ENCODE assay signal across 29 mouse cellular contexts in the genomic region with DNA sequence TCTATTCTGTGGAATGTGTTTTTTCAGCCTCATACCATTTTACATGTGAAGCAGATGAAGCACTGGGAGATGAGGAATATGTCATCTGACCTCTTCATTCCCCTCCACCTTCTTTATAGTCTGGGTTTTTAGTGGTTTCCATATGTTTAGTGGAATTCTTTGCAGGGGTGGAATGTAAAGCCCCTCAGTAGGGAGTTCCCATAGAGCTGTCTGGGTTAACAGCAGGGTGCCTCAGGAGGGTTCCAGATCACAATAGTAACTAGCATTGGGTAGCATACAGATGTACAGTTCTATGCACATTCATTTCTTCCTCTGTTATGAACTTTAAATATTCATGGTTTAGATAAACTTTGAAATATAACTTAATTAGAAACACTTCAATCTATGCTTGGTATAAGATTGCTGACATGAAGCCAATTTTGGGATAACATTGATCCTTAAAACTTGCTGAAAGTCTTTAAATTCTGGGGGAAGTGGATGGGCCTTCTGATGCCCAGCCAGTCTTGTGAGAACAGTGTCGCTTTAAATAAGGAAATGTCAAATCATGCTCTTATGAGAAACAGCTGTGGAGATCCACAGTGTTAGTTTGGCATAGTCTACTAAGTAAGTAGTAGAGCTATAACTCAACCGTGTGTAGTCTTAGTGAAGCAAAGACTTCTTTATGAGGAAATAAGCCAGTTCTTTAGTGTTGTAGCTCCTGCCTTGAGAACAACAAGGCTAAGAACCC.
DNase-seq lines count a peak whose midpoint lies in the region; ATAC-seq and TF ChIP-seq lines count a peak whose summit lies in the region.
"Had no signal": no experiment of that assay in that cellular context is flagged by ENCODE, and none has a peak within 500 bp of the region (broad histone marks: within the 10 kb centered on the region; RNA-seq: fewer than 3 reads in every experiment).

No protein-coding gene starts in this region.

- H3K4me2 ChIP-seq in limb, embryonic 13.5 days (replicated peaks): no peak overlapping the region
- H3K4me2 ChIP-seq in limb, embryonic 14.5 days (replicated peaks; ENCODE audit: low read depth, low read length, severe bottlenecking): no peak overlapping the region
- H3K4me2 ChIP-seq: embryonic facial prominence, embryonic 15.5 days; heart, embryonic 15.5 days; limb, embryonic 12.5 days; liver, embryonic 12.5 days had no signal

- H3K9ac ChIP-seq in limb, embryonic 13.5 days: no peak overlapping the region
- no peak overlapping the region for H3K9ac ChIP-seq in limb, embryonic 14.5 days (ENCODE audit: low read depth, low read length, severe bottlenecking)
- H3K9ac ChIP-seq: embryonic facial prominence, embryonic 15.5 days; heart, embryonic 15.5 days; limb, embryonic 12.5 days; liver, embryonic 12.5 days; liver, postnatal 0 days had no signal

- peak; percentile 29 for DNase-seq in embryo, embryonic 11 days
- no peak for DNase-seq in embryo, embryonic 9.5 days (ENCODE audit: extremely low spot score)
- DNase-seq in limb, embryonic 10.5 days (ENCODE audit: low spot score): no peak
- peak; percentile 70 for DNase-seq in ZHBTc4 (ENCODE audit: low read depth, low spot score)
- DNase-seq in limb, embryonic 14.5 days (ENCODE audit: low spot score): peak; percentile 49
- no peak for DNase-seq in frontal cortex, adult 2 months (ENCODE audit: extremely low spot score in 1 of 2, low spot score in 1 of 2)
- no peak for DNase-seq in thymus, postnatal 4 days
- DNase-seq: adrenal gland, postnatal 14 days; cerebellum, adult 11-12 months; cerebellum, adult 9-11 months; gastrocnemius, postnatal 25 days; heart, adult 11 months; heart, postnatal 4 days; kidney, adult 9 months; kidney, postnatal 25 days; liver, postnatal 0 days; midbrain, embryonic 14.5 days; thymus, postnatal 14 days had no signal

- ATAC-seq in limb, embryonic 13.5 days (ENCODE audit: low FRiP score, low read depth): peak; percentile 81; the same call in 1 of the 2 replicates
- ATAC-seq in limb, embryonic 14.5 days (ENCODE audit: low FRiP score, low read depth): no peak
- ATAC-seq: forebrain, embryonic 14.5 days; hindbrain, embryonic 16.5 days; intestine, postnatal 0 days; liver, embryonic 12.5 days; liver, postnatal 0 days; lung, postnatal 0 days had no signal

- H3K27me3 ChIP-seq in limb, embryonic 13.5 days: no peaks in the 10 kb centered on the region
- no peaks in the 10 kb centered on the region for H3K27me3 ChIP-seq in limb, embryonic 10.5 days (ENCODE audit: low read depth, poor library complexity, severe bottlenecking)
- no peaks in the 10 kb centered on the region for H3K27me3 ChIP-seq in limb, embryonic 14.5 days (ENCODE audit: control insufficient read depth, insufficient read depth, low read length)
- H3K27me3 ChIP-seq: embryonic facial prominence, embryonic 15.5 days; heart, embryonic 15.5 days; limb, embryonic 12.5 days; liver, embryonic 12.5 days had no signal

- TF ChIP-seq POLR2A in limb, embryonic 14.5 days (IDR thresholded peaks at IDR 0.05; ENCODE audit: borderline replicate concordance, extremely low read depth, insufficient read depth, insufficient read length): no peak

- WGBS in limb, embryonic 13.5 days: 19% methylated on average over 2 of the region's 2 CpGs
- 30% methylated on average over 2 of the region's 2 CpGs for WGBS in limb, embryonic 10.5 days
- 20% methylated on average over 2 of the region's 2 CpGs for WGBS in limb, embryonic 14.5 days

- no peak overlapping the region for H3K27ac ChIP-seq in limb, embryonic 13.5 days
- H3K27ac ChIP-seq in limb, embryonic 10.5 days: no peak overlapping the region
- no peak overlapping the region for H3K27ac ChIP-seq in limb, embryonic 14.5 days (replicated peaks; ENCODE audit: low read depth, low read length)
- H3K27ac ChIP-seq: embryonic facial prominence, embryonic 15.5 days; heart, embryonic 10.5 days; heart, embryonic 15.5 days; limb, embryonic 12.5 days; liver, embryonic 12.5 days; macrophage had no signal

- no peak overlapping the region for H3K4me3 ChIP-seq in limb, embryonic 13.5 days
- no peak overlapping the region for H3K4me3 ChIP-seq in limb, embryonic 10.5 days
- no peak overlapping the region for H3K4me3 ChIP-seq in limb, embryonic 14.5 days (replicated peaks; ENCODE audit: low read length)
- H3K4me3 ChIP-seq: embryonic facial prominence, embryonic 15.5 days; heart, embryonic 10.5 days; heart, embryonic 15.5 days; limb, embryonic 12.5 days; liver, embryonic 12.5 days had no signal

- H3K9me3 ChIP-seq in limb, embryonic 13.5 days: no peaks in the 10 kb centered on the region
- no peaks in the 10 kb centered on the region for H3K9me3 ChIP-seq in limb, embryonic 10.5 days (replicated peaks)
- H3K9me3 ChIP-seq in limb, embryonic 14.5 days (ENCODE audit: control insufficient read depth, low read length): no peaks in the 10 kb centered on the region
- H3K9me3 ChIP-seq: embryonic facial prominence, embryonic 15.5 days; heart, embryonic 10.5 days; heart, embryonic 15.5 days; limb, embryonic 12.5 days; liver, embryonic 12.5 days had no signal

- 0 out of 2 replicates have a peak, but pooled peaks cover 3% of the 10 kb centered on the region for H3K4me1 ChIP-seq in limb, embryonic 13.5 days
- 0 out of 2 replicates have a peak, but pooled peaks cover 7% of the 10 kb centered on the region for H3K4me1 ChIP-seq in limb, embryonic 10.5 days
- H3K4me1 ChIP-seq in limb, embryonic 14.5 days (ENCODE audit: control insufficient read depth, insufficient read depth, low read length): no peaks in the 10 kb centered on the region
- H3K4me1 ChIP-seq: embryonic facial prominence, embryonic 15.5 days; heart, embryonic 10.5 days; heart, embryonic 15.5 days; limb, embryonic 12.5 days; liver, embryonic 12.5 days had no signal

- no peaks in the 10 kb centered on the region for H3K36me3 ChIP-seq in limb, embryonic 13.5 days
- H3K36me3 ChIP-seq in limb, embryonic 10.5 days: no peaks in the 10 kb centered on the region
- H3K36me3 ChIP-seq in limb, embryonic 14.5 days (ENCODE audit: control insufficient read depth, insufficient read depth, low read length): no peaks in the 10 kb centered on the region
- H3K36me3 ChIP-seq: embryonic facial prominence, embryonic 15.5 days; heart, embryonic 10.5 days; heart, embryonic 15.5 days; limb, embryonic 12.5 days; liver, embryonic 12.5 days had no signal

Comparison
In these comparisons a context has a peak if more than half of its experiments do, and no peak if none do; other contexts are left out.
1. DNase-seq: peak in embryo, embryonic 11 days (single experiment), ZHBTc4 (single experiment) and limb, embryonic 14.5 days (single experiment); none in embryo, embryonic 9.5 days (single experiment), limb, embryonic 10.5 days (single experiment), frontal cortex, adult 2 months (0 of 2) and thymus, postnatal 4 days (single experiment).